Mouse (Mus musculus) neutrophil, adult 65 days (primary cell): ENCODE results near the gene Tmem127. TPM values are rescaled to one million over a fixed set of nuclear protein-coding genes. Genes with fewer than 3 reads are reported as not detected.

Experiments
- total RNA-seq: library from RNA; stranded (reverse); gene quantifications from 2 replicates; pipeline ENCODE4 v1.2.4, GENCODE M21; 2023

Gene Tmem127
- total RNA-seq = 80.8 and 87.3 TPM in 2 replicates

DNA sequence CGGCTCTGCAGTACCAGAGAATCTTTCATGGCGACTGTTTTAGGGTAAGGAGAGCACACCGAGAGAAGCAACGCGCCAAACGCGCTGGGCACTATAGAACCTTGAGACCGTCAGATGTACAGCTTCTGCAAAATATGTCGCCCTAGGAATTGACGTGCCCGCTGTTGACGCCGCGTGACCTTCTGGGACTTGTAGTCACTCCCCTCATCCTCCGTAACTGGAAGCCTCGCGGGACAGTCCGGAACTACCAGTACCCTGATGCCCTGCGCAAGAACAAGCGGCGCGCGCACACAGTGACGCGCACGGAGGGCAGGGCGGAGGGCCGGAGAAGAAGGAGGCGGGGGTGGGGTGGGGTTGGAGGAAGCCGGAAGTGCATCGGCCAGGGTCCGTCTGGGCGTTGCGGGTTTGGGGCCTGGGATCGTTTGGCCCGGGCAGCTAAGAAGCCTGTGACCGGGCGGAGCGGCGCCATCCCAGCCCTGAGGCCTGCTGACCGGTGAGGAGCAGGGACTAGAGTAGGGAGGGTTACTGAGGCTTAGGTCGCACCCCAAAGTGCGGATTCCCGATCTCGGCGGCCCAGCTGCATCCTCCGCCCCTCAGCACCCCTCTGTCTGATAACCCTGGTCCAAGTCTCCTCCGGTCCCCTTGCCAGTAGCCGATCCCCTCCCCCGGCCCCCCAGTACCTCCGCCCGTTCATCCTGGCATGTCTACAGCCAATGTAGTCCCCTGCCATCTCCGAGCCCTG lies at the start of gene Tmem127, which contains the start of gene Ciao1:
Gene Tmem127, plus strand, starts transcription at position 317 of the 742 bp plus-strand sequence.
Gene Ciao1, minus strand, starts transcription at position 225 of the 742 bp plus-strand sequence.

GRCm38 (mm10) chr2:127207547-127208451 lies 39.9 kb upstream of the Tmem127 start, which contains the start of the genes 1810024B03Rik and Snrnp200:
Gene 1810024B03Rik (minus strand): TSS chr2:127208280.
Gene Snrnp200 (plus strand): TSS chr2:127208386.

DNA sequence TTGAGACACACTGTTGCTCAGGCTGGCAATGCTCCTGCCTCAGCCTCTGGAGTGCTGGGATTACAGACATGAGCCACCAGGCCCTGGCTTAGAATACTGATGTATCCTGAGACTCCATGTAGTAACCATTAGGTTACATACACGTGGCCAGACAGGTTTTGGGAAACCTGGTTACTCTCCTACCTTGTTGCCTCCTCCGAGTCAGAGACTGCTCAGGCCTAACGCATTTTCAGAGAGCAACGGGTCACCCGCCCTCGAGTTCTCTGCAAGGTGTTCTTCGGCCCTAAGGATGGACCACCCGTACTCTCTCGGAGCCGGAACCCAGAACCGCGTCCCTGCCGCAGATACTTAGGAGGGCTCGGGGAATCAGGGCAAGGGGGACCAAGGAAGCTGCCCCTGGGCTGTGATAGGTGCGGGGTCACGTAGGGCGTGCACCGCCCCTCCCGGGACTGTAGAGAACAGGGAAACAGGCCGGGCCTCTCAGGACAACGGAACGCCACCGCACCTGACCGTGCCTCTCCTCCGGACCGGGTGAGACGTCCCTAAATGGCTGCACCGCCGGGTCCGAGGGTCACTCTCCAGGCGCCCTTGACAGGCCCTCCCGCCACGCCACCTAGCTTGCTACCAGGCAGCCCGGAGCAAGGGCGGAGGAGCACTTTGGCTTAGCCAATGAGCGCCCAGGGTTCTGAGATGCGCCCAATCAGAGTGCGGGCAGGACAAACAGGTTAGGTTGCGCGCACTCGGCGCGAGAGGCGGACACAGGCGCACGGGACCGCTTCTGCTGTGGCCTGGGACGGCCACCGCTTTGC lies 22.0 kb downstream of the Tmem127 start, which contains the start of gene Stard7:
Gene Stard7, plus strand, starts transcription at position 728 of the 809 bp plus-strand sequence.

Other genes with a start within 250 kb of the Tmem127 start
- gene Ap4e1, start 239.2 kb upstream of the Tmem127 start, total RNA-seq = 10.8 and 12.9 TPM in 2 replicates
- gene Blvra, start 177.2 kb upstream of the Tmem127 start, total RNA-seq = 11.5 and 19.6 TPM in 2 replicates
- 36.7 and 44.3 TPM in 2 replicates for gene Ncaph, start 114.0 kb upstream of the Tmem127 start, total RNA-seq
- gene Itpripl1, start 104.5 kb upstream of the Tmem127 start, total RNA-seq = 14.0 and 15.1 TPM in 2 replicates
- 0.43 and 0.51 TPM in 2 replicates for gene 1810024B03Rik, start 39.6 kb upstream of the Tmem127 start, total RNA-seq
- 108 and 146 TPM in 2 replicates for gene Snrnp200, start 39.5 kb upstream of the Tmem127 start, total RNA-seq
- gene Ciao1, start 92 bp upstream of the Tmem127 start, total RNA-seq = 24.8 and 30.9 TPM in 2 replicates
- 67.6 and 75.6 TPM in 2 replicates for gene Stard7, start 22.3 kb downstream of the Tmem127 start, total RNA-seq
- 61.8 and 67.6 TPM in 2 replicates for gene Dusp2, start 88.3 kb downstream of the Tmem127 start, total RNA-seq
- gene Astl, start 90.7 kb downstream of the Tmem127 start, total RNA-seq = not detected in 2 replicates
- gene Adra2b, start 115.3 kb downstream of the Tmem127 start, total RNA-seq = not detected in 2 replicates
- not detected in 2 replicates for gene Gpat2, start 177.3 kb downstream of the Tmem127 start, total RNA-seq
- 5.1 and 5.6 TPM in 2 replicates for gene Fahd2a, start 196.7 kb downstream of the Tmem127 start, total RNA-seq